Mouse (Mus musculus): ENCODE measurements around the gene Zfyve9. TPM values are rescaled to one million over a fixed set of nuclear protein-coding genes. Genes with fewer than 3 reads are reported as not detected.

The Zfyve9 gene
- polyA plus RNA-seq, 1 experiment from 2014 or later, result 5.0 TPM

DNA sequence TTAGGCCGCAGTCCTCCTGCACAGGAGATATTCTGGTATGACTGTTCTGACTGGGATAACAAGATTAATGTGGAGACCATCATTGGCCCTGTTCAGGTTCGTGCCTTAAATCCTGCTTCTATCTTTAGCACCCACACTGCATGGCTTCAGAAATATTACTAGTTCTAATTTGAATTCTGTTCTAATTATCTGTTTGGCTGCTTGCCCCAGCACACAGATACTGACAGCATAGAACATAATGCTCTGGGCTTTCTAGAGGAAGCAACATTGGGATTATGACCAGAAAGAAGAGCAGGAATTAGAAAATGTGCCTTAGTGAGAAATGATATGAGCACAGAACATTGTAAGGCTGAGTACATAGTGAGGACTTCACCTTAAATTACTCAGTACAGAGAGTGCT is 187.2 kb downstream of the Zfyve9 start:
- Histone ChIP-seq H3K27me3 (replicated peaks; ENCODE audit: control insufficient read depth, insufficient read depth, low read length) (no peaks in the 10 kb centered on the region), H3K36me3 (ENCODE audit: control insufficient read depth, insufficient read depth) (no peaks in the 10 kb centered on the region), H3K9me3 (ENCODE audit: control insufficient read depth) (no peaks in the 10 kb centered on the region), H3K4me3 (ENCODE audit: low read depth, low read length) (no peak overlapping the region), H3K27ac (ENCODE audit: low read depth, low read length) (no peak overlapping the region), H3K4me2 (replicated peaks; ENCODE audit: low read depth) (no peak overlapping the region), H3K4me1 (replicated peaks; ENCODE audit: control insufficient read depth, insufficient read depth, low read length) (no peaks in the 10 kb centered on the region), H3K9ac (ENCODE audit: low read depth, low read length) (no peak overlapping the region)
- 86% methylated on average over 2 of the region's 2 CpGs for WGBS
- no peak for ATAC-seq
- TF ChIP-seq CTCF (IDR thresholded peaks at IDR 0.05; ENCODE audit: low read depth), result no peak

Other genes starting within 250 kb of the Zfyve9 start
- gene Prpf38a, start 201.5 kb downstream of the Zfyve9 start, polyA plus RNA-seq (2015; fragmentation: Nextera tagmentation; extraction: Ambion mirVana), result 64.1 and 65.2 TPM in 2 replicates
- 3.1 and 3.2 TPM in 2 replicates for gene Orc1, start 201.4 kb downstream of the Zfyve9 start, polyA plus RNA-seq (2015; fragmentation: Nextera tagmentation; extraction: Ambion mirVana)
- gene Cc2d1b, start 160.9 kb downstream of the Zfyve9 start, polyA plus RNA-seq (2015; fragmentation: Nextera tagmentation; extraction: Ambion mirVana), result 25.7 and 26.7 TPM in 2 replicates
- gene 3110021N24Rik, start 61.1 kb downstream of the Zfyve9 start, polyA plus RNA-seq (2015; fragmentation: Nextera tagmentation; extraction: Ambion mirVana), result 1.3 and 2.2 TPM in 2 replicates
- gene Btf3l4, start 52.8 kb upstream of the Zfyve9 start, polyA plus RNA-seq (2015; fragmentation: Nextera tagmentation; extraction: Ambion mirVana), result 94.8 and 101 TPM in 2 replicates
- 52.3 and 52.7 TPM in 2 replicates for gene Txndc12, start 53.8 kb upstream of the Zfyve9 start, polyA plus RNA-seq (2015; fragmentation: Nextera tagmentation; extraction: Ambion mirVana)
- 20.4 and 22.7 TPM in 2 replicates for gene Kti12, start 67.0 kb upstream of the Zfyve9 start, polyA plus RNA-seq (2015; fragmentation: Nextera tagmentation; extraction: Ambion mirVana)
- 0.42 and 0.48 TPM in 2 replicates for gene A730015C16Rik, start 67.8 kb upstream of the Zfyve9 start, polyA plus RNA-seq (2015; fragmentation: Nextera tagmentation; extraction: Ambion mirVana)
- 12.0 and 12.7 TPM in 2 replicates for gene Rab3b, start 98.3 kb upstream of the Zfyve9 start, polyA plus RNA-seq (2015; fragmentation: Nextera tagmentation; extraction: Ambion mirVana)
- gene Nrd1, start 219.9 kb upstream of the Zfyve9 start, polyA plus RNA-seq (2015; fragmentation: Nextera tagmentation; extraction: Ambion mirVana), result 21.9 and 23.7 TPM in 2 replicates